Mouse (Mus musculus): ENCODE results near the gene Aes.

The Aes gene

GRCm38 (mm10) chr10:81559163-81559626 is at the start of gene Aes:
Aes (plus strand) TSS chr10:81559488.
- DNase-seq: peak; percentile 84

GRCm38 (mm10) chr10:81510246-81510810 is 49.0 kb upstream of the Aes start:
- no peak for DNase-seq

- DNase-seq: no peak
Observed at GRCm38 (mm10) chr10:81513798-81514197, 45.5 kb upstream of the Aes start.

GRCm38 (mm10) chr10:81517227-81517626 is 42.1 kb upstream of the Aes start:
- no peak for DNase-seq

- peak; percentile 78 for DNase-seq
Observed at GRCm38 (mm10) chr10:81518546-81518945, 40.7 kb upstream of the Aes start.

GRCm38 (mm10) chr10:81519227-81519977 is 39.9 kb upstream of the Aes start:
- no peak for DNase-seq

- no peak for DNase-seq
Observed at GRCm38 (mm10) chr10:81519978-81520365, 39.3 kb upstream of the Aes start.

- no peak for DNase-seq
Observed at GRCm38 (mm10) chr10:81523142-81523541, 36.1 kb upstream of the Aes start.

- DNase-seq: no peak
Observed at GRCm38 (mm10) chr10:81523570-81523969, 35.7 kb upstream of the Aes start.

- DNase-seq: no peak
Observed at GRCm38 (mm10) chr10:81524051-81524605, 35.2 kb upstream of the Aes start, which contains the start of gene Gna15. Gna15 (minus strand) TSS chr10:81524225.

- DNase-seq: no peak
Observed at GRCm38 (mm10) chr10:81525017-81525694, 34.1 kb upstream of the Aes start.

GRCm38 (mm10) chr10:81526779-81527178 is 32.5 kb upstream of the Aes start:
- peak; percentile 87 for DNase-seq

GRCm38 (mm10) chr10:81534826-81535225 is 24.5 kb upstream of the Aes start:
- DNase-seq: no peak

GRCm38 (mm10) chr10:81536734-81537133 is 22.6 kb upstream of the Aes start:
- no peak for DNase-seq

- no peak for DNase-seq
Observed at GRCm38 (mm10) chr10:81537429-81537828, 21.9 kb upstream of the Aes start.

GRCm38 (mm10) chr10:81538321-81539048 is 20.8 kb upstream of the Aes start:
- DNase-seq: no peak

GRCm38 (mm10) chr10:81541363-81541762 is 17.9 kb upstream of the Aes start:
- no peak for DNase-seq

- DNase-seq: peak; percentile 79
Observed at GRCm38 (mm10) chr10:81541803-81542202, 17.5 kb upstream of the Aes start.

- no peak for DNase-seq
Observed at GRCm38 (mm10) chr10:81542727-81543460, 16.4 kb upstream of the Aes start.

- no peak for DNase-seq
Observed at GRCm38 (mm10) chr10:81543633-81544032, 15.7 kb upstream of the Aes start.

GRCm38 (mm10) chr10:81544296-81545160 is 14.8 kb upstream of the Aes start:
- no peak for DNase-seq

Data from kidney, adult 9 months (tissue).